Mouse (Mus musculus) cerebellum, adult 2 months (tissue): ENCODE measurements around the gene Trim13.

Experiments used
- CTCF ChIP-seq: fragments of 200-500 bp; IDR thresholded peaks from 2 replicates; pipeline ENCODE4 v1.5.1; 2011; ENCODE audit warnings: low read depth, mild to moderate bottlenecking, control low read depth, low read length, moderate library complexity, borderline replicate concordance; ENCODE audit not compliant: insufficient read depth
- POLR2A ChIP-seq: fragments of 200-500 bp; IDR thresholded peaks from 2 replicates; pipeline ENCODE4 v1.6.1; 2011; ENCODE audit warnings: low read length, control low read depth, borderline replicate concordance; ENCODE audit not compliant: insufficient read depth

DNA sequence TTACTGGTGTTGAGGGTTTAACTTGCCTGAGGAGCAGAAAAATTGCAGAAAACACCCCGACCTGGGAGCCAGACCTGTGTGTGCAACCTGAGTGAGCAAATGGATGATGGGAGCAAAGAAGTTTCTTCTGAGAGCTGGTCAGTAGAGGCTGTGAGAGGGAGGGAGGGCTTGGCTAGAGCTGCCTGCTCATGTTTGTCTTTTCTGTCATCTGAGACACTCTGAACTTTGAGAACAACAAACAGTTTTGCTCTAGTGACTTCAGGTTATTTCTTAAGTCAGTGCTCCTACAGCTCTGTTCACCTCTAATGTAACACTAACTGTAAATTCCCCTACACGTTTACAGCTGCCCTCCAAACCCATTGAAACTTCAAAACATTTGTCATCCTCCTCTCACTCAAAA lies 28.7 kb upstream of the Trim13 start:
- TF ChIP-seq POLR2A (no peak), CTCF (no peak)
